Mouse (Mus musculus): ENCODE data around the gene Rnf34. TPM values are rescaled to one million over a fixed set of nuclear protein-coding genes. Genes with fewer than 3 reads are reported as not detected.
A peak's percentile ranks its signal among the peaks of the same experiment; 100 is the strongest.

The Rnf34 gene
- polyA plus RNA-seq, 1 experiment: 30.9 TPM

DNA sequence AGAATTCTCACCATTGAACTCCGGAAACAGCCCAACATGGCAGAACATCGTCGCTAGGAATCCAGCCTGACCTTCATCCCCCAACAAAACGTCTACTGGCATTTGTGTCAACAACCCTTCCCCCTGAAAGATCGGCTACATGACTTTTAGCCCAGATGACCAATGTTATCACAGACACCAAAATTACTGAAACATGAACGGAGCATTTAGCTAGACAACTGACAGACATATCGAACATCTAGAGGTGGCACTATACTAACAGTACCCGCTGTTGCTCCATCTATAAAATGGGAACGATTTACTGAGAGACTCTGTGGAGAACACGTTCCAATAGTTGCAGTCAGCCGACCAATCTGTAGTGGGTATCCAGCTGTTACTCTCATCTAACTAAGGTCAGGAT lies 51.3 kb downstream of the Rnf34 start:
- no peak for DNase-seq (ENCODE audit: low read depth)
- TF ChIP-seq CTCF (IDR thresholded peaks at IDR 0.05; ENCODE audit: borderline replicate concordance, extremely low read depth, insufficient read depth, insufficient read length) (no peak), POLR2A (IDR thresholded peaks at IDR 0.05; ENCODE audit: borderline replicate concordance, extremely low read depth, insufficient read depth, insufficient read length, poor library complexity, severe bottlenecking) (no peak)

DNA sequence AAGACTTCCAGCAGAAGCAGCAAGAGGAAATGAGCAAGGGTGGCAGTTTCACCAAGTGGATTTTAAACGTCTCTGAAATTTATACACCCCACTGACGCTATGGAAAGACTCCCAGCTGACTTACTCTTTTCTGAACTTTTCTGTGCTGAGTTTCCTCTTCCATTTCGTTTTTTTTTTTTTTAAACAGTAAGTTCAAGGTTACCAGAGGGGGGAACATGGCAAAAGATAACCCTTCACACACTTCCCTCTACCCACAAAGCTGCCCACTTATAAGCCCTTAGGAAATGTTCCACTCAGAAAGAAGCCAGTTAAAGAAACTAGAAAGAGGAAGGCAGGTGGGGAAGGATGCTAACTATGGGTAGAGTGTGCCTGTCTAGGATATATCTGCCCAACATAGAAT lies 51.8 kb downstream of the Rnf34 start:
- DNase-seq (ENCODE audit: low read depth): no peak
- TF ChIP-seq POLR2A (IDR thresholded peaks at IDR 0.05; ENCODE audit: borderline replicate concordance, extremely low read depth, insufficient read depth, insufficient read length, poor library complexity, severe bottlenecking) (no peak), CTCF (IDR thresholded peaks at IDR 0.05; ENCODE audit: borderline replicate concordance, extremely low read depth, insufficient read depth, insufficient read length) (no peak)

DNA sequence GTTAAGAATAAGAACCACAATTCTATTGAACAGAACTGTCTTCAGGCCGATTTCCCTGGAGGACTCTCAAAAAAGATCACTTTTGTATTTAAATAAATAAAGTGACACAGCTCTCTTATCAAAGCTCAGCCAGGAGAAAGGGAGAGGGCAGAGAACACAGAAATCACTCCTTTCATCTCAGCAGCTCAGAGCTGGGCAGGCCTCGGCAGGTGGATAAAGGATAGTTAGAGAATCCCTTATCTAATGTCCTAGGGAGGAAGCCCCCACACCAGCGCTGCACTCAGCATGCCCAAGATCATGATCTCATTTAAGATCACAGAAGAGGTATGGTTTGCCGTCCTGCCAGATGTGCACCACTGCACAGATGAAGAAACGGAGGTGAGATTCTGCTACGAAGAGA lies 52.4 kb downstream of the Rnf34 start:
- no peak for TF ChIP-seq POLR2A (IDR thresholded peaks at IDR 0.05; ENCODE audit: borderline replicate concordance, extremely low read depth, insufficient read depth, insufficient read length, poor library complexity, severe bottlenecking)
- no peak for TF ChIP-seq CTCF (IDR thresholded peaks at IDR 0.05; ENCODE audit: borderline replicate concordance, extremely low read depth, insufficient read depth, insufficient read length)
- DNase-seq (ENCODE audit: low read depth): no peak

DNA sequence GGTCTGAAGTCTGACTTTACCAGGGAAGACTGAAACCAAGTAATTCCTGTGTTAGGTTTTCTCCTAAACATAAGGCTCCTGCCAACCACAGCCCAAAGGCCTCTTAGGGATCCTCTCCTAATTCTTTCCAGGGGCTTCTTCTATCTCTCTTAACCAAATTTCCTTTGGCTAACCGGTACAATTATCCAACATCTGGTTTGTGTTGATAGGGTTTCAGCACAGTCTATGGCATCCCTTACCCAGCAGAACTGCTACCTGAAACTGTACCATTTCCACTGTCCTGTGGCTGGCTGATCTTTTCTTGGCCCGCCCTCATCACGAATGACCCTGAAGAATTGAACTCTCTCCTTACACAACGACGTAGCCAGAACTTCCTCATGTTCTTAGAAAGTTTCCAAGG lies 53.3 kb downstream of the Rnf34 start:
- DNase-seq (ENCODE audit: low read depth): no peak
- TF ChIP-seq POLR2A (IDR thresholded peaks at IDR 0.05; ENCODE audit: borderline replicate concordance, extremely low read depth, insufficient read depth, insufficient read length, poor library complexity, severe bottlenecking) (no peak), CTCF (IDR thresholded peaks at IDR 0.05; ENCODE audit: borderline replicate concordance, extremely low read depth, insufficient read depth, insufficient read length) (no peak)

DNA sequence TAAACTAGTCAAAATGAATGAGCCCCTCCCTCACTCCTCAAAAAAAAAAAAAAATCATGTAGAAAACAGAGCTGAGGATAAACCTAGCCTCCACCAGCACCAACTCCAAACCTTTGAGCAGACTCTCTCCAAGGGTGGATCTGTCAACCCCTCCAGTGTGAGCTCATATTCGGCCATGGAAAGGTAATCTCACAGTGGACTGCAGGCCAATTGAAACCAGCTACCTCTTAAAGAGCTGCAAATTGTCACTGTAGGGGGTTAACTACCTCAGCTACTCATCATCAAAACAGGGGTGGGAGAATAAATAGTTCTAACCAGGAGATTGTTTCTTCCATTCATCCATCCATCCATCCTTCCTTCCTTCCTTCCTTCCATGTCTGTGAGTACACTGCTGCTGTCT lies 57.3 kb downstream of the Rnf34 start:
- DNase-seq (ENCODE audit: low read depth): no peak
- TF ChIP-seq CTCF (IDR thresholded peaks at IDR 0.05; ENCODE audit: borderline replicate concordance, extremely low read depth, insufficient read depth, insufficient read length): no peak
- no peak for TF ChIP-seq POLR2A (IDR thresholded peaks at IDR 0.05; ENCODE audit: borderline replicate concordance, extremely low read depth, insufficient read depth, insufficient read length, poor library complexity, severe bottlenecking)

DNA sequence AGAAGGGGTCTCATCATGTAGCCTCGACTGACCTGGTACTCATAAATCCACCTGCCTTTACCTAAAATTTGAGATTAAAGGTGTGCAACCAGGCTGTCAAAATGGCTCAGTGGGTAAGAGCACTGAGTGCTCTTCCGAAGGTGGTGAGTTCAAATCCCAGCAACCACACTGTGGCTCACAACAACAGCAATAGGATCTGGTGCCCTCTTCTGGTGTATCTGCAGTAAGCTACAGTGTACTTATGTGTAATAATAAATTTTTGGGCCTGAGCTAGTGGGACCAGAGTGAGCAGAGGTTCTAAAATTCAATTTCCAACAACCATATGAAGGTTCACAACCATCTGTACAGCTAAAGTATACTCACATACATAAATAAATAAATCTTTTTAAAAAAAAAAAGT lies 58.2 kb downstream of the Rnf34 start:
- no peak for DNase-seq (ENCODE audit: low read depth)
- no peak for TF ChIP-seq POLR2A (IDR thresholded peaks at IDR 0.05; ENCODE audit: borderline replicate concordance, extremely low read depth, insufficient read depth, insufficient read length, poor library complexity, severe bottlenecking)
- TF ChIP-seq CTCF (IDR thresholded peaks at IDR 0.05; ENCODE audit: borderline replicate concordance, extremely low read depth, insufficient read depth, insufficient read length): no peak

DNA sequence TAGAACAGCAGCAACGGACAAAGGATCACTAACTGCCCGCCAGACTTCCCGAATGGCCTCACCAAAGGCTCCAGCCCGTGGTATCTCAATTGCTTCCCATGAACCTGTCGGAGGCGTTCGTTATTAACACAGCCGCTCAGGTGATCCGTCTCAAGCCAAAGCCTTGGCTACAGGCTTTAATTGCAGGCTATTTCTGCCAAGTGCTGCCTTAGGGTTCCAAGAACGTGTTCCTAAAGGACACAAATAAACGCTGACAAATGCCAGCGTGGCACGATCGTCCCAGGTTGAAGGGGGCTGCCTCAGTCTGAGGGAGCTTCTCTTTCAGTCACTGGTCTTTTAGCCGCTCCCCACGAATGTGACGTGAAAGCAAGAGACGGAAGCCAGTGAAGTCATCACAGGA lies 59.6 kb downstream of the Rnf34 start:
- peak; percentile 30 for DNase-seq (ENCODE audit: low read depth)

DNA sequence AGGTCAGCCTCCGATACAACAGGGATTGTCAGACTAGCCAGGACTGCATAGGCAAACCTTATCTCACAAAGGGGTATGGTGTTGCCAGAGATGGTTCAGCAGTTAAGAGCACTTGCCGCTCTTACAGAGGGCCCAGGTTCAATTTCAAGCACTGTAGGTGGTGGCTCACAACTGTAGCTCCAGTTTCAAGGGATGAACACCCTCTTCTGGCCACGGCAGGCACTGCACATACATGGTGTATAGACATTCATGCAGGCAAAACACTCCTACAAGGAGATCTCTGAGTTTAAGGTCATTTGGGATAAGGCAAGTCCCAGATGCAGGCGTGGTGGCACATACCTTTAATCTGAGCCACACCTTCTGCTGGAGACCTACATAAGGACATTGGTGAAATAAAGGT lies 63.0 kb downstream of the Rnf34 start:
- DNase-seq (ENCODE audit: low read depth): no peak
- no peak for TF ChIP-seq POLR2A (IDR thresholded peaks at IDR 0.05; ENCODE audit: borderline replicate concordance, extremely low read depth, insufficient read depth, insufficient read length, poor library complexity, severe bottlenecking)
- peak; percentile 13; the same call in 1 of the 2 replicates for TF ChIP-seq CTCF (IDR thresholded peaks at IDR 0.05; ENCODE audit: borderline replicate concordance, extremely low read depth, insufficient read depth, insufficient read length)

More for the DNA sequence above, 59.6 kb downstream of the Rnf34 start:
- TF ChIP-seq POLR2A (IDR thresholded peaks at IDR 0.05; ENCODE audit: borderline replicate concordance, extremely low read depth, insufficient read depth, insufficient read length, poor library complexity, severe bottlenecking) (no peak), CTCF (IDR thresholded peaks at IDR 0.05; ENCODE audit: borderline replicate concordance, extremely low read depth, insufficient read depth, insufficient read length) (no peak)

DNA sequence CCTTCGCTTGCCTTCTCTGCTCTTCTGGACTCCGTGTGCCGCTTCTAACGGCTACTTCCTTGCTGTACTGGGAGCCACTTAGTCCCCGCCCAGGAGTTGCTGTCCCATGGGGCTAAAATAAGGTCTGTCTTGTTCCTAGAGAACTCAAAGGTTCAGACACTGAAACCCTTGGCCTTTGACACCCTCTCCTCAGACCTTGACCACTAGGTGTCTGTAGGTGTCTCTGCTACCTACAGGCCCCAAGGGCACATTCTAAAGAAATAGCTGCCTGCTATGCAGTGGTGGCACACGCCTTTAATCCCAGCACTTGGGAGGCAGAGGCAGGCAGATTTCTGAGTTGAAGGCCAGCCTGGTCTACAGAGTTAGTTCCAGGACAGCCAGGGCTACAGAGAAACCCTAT lies 66.3 kb downstream of the Rnf34 start:
- DNase-seq (ENCODE audit: low read depth): no peak
- no peak for TF ChIP-seq POLR2A (IDR thresholded peaks at IDR 0.05; ENCODE audit: borderline replicate concordance, extremely low read depth, insufficient read depth, insufficient read length, poor library complexity, severe bottlenecking)
- TF ChIP-seq CTCF (IDR thresholded peaks at IDR 0.05; ENCODE audit: borderline replicate concordance, extremely low read depth, insufficient read depth, insufficient read length): no peak

DNA sequence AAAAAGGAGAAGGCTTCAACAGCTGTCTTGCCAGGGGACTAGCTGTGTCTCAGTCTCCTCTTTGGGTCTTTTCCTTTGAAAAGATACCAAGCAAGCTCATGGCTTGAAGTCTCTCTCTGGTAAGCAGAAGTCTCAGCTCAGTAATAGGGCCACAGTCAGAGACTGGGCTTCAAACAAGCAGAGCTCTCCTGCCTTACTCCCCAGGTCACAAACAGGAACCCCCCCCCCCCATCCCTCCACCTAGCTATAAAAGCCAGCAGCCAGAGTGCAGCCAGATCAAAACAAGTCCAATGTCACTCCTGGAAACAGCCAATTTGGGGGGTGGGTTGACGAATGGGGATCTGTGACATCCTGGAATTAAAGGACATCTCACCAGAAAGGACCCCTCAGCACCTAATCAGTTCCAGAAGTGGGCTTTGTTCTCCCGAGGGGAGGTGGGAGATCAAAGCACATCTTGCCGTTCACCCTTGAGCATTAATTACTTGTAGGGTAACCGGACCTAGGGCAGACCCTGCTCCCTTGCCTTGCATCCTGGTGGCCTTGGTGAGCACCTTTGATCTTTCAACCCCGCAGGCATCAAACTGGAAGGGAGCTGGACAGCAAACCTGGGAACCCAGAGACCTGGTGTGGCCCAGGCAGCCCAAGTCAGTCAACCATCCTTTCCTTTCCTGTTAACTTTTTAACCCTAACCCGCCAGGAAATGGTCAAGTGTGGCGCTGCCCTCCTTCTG lies 68.3 kb downstream of the Rnf34 start:
- TF ChIP-seq CTCF (IDR thresholded peaks at IDR 0.05; ENCODE audit: borderline replicate concordance, extremely low read depth, insufficient read depth, insufficient read length) (no peak), POLR2A (IDR thresholded peaks at IDR 0.05; ENCODE audit: borderline replicate concordance, extremely low read depth, insufficient read depth, insufficient read length, poor library complexity, severe bottlenecking) (no peak)
- DNase-seq (ENCODE audit: low read depth): no peak

DNA sequence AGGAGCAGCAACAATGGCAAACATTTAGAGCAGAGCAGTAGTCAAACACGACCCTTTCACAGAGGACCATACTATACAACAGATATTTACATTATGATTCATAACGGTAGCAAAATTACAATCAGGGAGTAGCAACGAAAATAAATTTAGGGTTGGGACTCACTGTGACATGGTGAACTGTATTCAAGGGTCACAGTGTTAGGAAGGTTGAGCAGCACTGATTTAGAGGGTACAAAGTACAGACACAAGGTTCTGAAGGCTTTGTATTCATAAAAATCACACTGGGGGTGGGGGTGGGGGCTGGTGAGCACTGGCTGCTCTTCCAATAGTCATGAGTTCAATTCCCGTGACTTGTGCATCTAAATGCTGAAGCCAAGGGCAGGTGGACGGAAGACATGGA lies 70.7 kb downstream of the Rnf34 start:
- no peak for DNase-seq (ENCODE audit: low read depth)
- TF ChIP-seq CTCF (IDR thresholded peaks at IDR 0.05; ENCODE audit: borderline replicate concordance, extremely low read depth, insufficient read depth, insufficient read length) (no peak), POLR2A (IDR thresholded peaks at IDR 0.05; ENCODE audit: borderline replicate concordance, extremely low read depth, insufficient read depth, insufficient read length, poor library complexity, severe bottlenecking) (no peak)

Other genes starting within 250 kb of the Rnf34 start
- gene Ift81, start 235.5 kb upstream of the Rnf34 start, polyA plus RNA-seq (2012; rRNA removed): 26.1 and 26.9 TPM in 2 replicates
- gene P2rx7, start 206.1 kb upstream of the Rnf34 start, polyA plus RNA-seq (2012; rRNA removed): 3.5 and 7.7 TPM in 2 replicates
- 9.7 and 13.1 TPM in 2 replicates for gene P2rx4, start 142.5 kb upstream of the Rnf34 start, polyA plus RNA-seq (2012; rRNA removed)
- gene Camkk2, start 70.6 kb upstream of the Rnf34 start, polyA plus RNA-seq (2012; rRNA removed): 53.0 and 59.7 TPM in 2 replicates
- 621 and 683 TPM in 2 replicates for gene Anapc5, start 28.7 kb upstream of the Rnf34 start, polyA plus RNA-seq (2012; rRNA removed)
- 81.7 and 102 TPM in 2 replicates for gene Kdm2b, start 139.8 kb downstream of the Rnf34 start, polyA plus RNA-seq (2012; rRNA removed)
- gene Orai1, start 165.0 kb downstream of the Rnf34 start, polyA plus RNA-seq (2012; rRNA removed): 21.2 and 23.6 TPM in 2 replicates
- 0.16 and 0.59 TPM in 2 replicates for gene Morn3, start 197.0 kb downstream of the Rnf34 start, polyA plus RNA-seq (2012; rRNA removed)
- gene Tmem120b, start 218.4 kb downstream of the Rnf34 start, polyA plus RNA-seq (2012; rRNA removed): 13.9 and 16.0 TPM in 2 replicates

Measured in brain, embryonic 14.5 days (tissue).